Mouse (Mus musculus) T-helper 17 cell (primary cell): ENCODE measurements around the gene Smim17.
"Not testable (repeated sequence)": the region's sequence is repeated elsewhere in the genome, so short reads cannot be mapped to it uniquely, and the experiment has no call there.

ENCODE experiments used
- in situ Hi-C, 2 experiments: fragments of 300-600 bp; cut with MboI, MseI; formaldehyde crosslinking; loops; 1 replicate in 1 of 2; 2 replicates in 1 of 2; pipeline ENCODE4 v1.15.1; 2025; ENCODE audit warnings: high pct_unique_total_duplicates in 2 of 2

Gene Smim17

GRCm38 (mm10) chr7:6410043-6410442, 11.5 kb downstream of the Smim17 start, which contains the start of gene Gm20715:
Gm20715 (plus strand) TSS chr7:6410277.
- in situ Hi-C loops = no loop called here

DNA sequence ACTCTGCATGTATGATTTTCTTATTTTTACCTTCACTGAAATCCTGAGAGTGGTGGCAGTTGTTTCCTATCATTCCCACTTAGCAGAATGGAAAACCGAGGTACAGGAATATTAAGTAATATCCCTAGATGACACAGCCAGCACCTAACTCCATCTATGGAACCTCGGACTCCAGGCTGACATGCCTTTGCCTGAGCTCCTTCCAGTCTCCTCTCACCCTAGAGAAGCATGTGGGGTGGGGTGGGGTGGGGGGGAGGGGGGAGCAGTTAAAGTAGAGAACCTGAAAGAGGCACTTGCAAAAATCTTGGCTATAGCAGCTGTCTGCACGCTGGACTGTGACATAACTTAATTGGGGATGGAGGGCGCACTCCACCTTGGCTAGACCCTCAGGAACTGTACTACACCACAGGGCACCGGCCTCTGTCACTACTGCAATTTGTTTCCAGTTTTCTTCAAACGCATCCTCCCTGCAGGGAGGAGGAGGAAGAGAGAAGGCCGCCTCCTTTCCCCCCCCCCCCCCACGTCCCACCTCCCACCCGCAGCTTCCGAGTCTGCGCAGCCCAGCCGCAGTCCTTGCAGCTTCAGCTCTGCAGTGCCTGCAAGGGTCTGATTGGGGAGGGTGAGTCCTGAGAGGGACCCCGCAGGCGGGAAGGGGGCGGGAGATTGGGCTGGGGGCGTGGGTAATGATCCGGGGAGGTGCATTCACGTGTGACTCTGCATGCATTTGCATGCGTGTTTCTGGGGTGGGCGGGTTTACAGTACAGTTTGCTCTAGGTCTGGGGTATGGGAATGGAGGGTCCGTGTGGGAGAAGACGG, 16.3 kb downstream of the Smim17 start:
- in situ Hi-C loops = no loop called here

GRCm38 (mm10) chr7:6415442-6415787, 16.9 kb downstream of the Smim17 start:
- in situ Hi-C loops = no loop called here

- in situ Hi-C loops = no loop called here
Measured at GRCm38 (mm10) chr7:6419894-6420293, 21.4 kb downstream of the Smim17 start.

- in situ Hi-C loops = loop anchor here (5.0 kb wide), 1 partner anchor 72 kb away; no protein-coding TSS in a partner anchor
Measured at GRCm38 (mm10) chr7:6429381-6429780, 30.9 kb downstream of the Smim17 start.

DNA sequence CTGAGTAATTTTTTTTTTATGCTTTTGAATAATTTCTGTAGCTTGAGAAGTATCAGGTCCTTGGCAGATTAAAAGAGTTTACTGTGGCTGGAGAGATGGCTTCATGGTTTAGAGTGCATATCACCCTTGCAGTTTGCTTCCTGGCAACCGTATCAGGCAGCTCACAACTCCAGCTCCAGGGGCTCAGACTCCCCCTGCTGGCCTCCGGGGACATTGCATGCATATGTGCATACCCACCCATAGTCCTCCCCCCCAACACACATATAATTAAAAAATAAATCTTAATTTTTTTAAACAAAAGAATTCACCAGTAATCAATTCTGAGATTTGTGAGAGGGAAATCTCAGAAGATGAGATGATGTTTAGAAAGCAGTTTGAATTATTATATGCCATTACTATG, 31.8 kb downstream of the Smim17 start:
- in situ Hi-C loops = no loop called here

- in situ Hi-C loops = loop anchor here (5.0 kb wide), 2 partner anchors 484 to 499 kb away; no protein-coding TSS in a partner anchor
Measured at GRCm38 (mm10) chr7:6438388-6438787, 39.9 kb downstream of the Smim17 start, which contains the start of gene Olfr1344. Olfr1344 (plus strand) TSS chr7:6438688.

DNA sequence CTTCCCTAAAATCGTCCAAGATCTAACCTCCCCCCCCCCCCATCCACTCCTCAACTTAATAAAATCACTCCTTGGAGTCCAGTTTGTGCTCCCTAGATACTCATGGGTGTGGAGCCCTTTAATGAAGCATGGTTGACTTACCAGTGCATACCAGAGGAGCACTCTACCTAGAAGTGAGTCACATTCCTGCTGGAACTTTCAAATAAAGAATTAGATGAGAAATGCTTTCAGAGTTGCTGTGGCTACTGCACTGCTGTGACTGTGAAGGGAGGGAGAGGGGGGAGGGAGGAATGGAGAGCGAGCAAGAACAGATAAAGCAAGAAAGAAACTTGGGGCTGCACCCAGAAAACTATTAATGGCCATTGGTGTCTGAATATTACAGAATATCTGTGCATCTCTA, 42.7 kb downstream of the Smim17 start:
- in situ Hi-C loops = no loop called here

GRCm38 (mm10) chr7:6447771-6448170, 49.3 kb downstream of the Smim17 start:
- in situ Hi-C loops = no loop called here

DNA sequence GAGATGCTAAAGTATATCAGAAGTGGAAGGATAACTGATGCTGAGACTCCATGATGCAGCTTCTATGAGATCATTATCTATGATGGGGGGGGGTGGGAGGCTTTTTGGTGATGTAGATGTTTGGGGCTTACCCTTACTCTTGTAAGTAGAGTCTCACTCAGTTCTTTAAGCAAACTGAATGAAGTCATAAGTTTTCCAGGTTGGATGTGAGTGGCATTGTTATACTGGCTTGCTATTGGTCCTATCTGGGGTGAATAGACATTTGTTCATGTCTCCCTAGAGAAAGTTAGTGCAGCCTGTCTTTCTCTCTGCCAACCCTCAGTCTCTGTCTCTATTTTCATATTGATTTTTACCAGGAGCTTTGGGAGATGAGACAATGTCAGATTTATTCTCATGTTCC, 57.4 kb downstream of the Smim17 start, which contains the start of gene Olfr1336:
TSS of gene Olfr1336 (plus strand) at position 301 of the 400 bp plus-strand sequence.
- in situ Hi-C loops = no loop called here

GRCm38 (mm10) chr7:6456399-6456798, 57.9 kb downstream of the Smim17 start:
- in situ Hi-C loops = no loop called here

- in situ Hi-C loops = no loop called here
Measured at GRCm38 (mm10) chr7:6466951-6467350, 68.4 kb downstream of the Smim17 start, which contains the start of gene Olfr1346. Olfr1346 (plus strand) TSS chr7:6467101.

DNA sequence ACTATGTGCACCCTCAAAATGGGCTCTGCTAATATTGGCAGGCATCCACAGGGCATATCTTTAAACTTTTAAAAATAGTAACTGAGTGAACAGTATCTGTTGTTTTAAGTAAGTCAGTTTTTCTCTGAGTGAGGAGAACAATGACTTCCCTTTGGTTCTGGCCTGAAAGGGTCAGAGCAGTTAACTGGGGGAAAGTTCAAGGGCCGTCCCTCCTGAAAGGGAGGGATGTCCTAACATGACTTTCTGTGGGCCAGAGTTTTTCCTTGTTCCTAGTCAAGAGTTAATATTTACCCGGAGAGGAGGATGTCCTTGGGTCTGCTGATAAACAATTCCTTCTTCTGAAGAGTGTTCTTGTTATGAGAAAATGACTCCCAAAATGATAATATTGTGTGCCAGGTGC, 79.1 kb downstream of the Smim17 start:
- in situ Hi-C loops = not testable (repeated sequence)
